9 mouse cellular contexts compared by ENCODE assay signal in the genomic region with DNA sequence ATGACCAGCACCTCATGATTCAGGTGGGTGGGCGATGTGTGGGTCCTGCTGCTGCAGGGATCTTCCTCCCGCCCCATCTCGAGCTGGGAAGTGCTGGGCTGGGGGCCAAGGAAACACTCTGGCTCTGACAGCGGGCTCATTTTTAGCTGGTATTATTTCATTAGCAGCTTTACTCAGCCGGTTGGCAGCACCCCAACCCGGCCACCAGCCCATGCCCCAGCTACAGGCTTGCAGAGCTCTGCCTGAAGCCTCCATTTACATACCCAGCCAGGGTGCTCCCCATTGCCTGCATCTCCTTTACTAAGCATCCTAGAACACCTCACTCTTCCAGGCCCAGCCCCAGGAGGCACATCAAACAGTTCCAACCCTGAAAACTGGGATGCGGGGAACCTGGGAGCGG. TPM values are rescaled to one million over a fixed set of nuclear protein-coding genes. Genes with fewer than 3 reads are reported as not detected.
DNase-seq lines count a peak whose midpoint lies in the region; ATAC-seq and TF ChIP-seq lines count a peak whose summit lies in the region.
"Had no signal": no experiment of that assay in that cellular context is flagged by ENCODE, and none has a peak within 500 bp of the region (broad histone marks: within the 10 kb centered on the region; RNA-seq: fewer than 3 reads in every experiment).

No protein-coding gene starts in this region.

- H3K4me1 ChIP-seq in liver, postnatal 0 days (ENCODE audit: insufficient read depth) = peaks cover 4% of the 10 kb centered on the region; the same call in 1 of the 2 replicates
- H3K4me1 ChIP-seq: neural tube, embryonic 12.5 days had no signal

- no peaks in the 10 kb centered on the region; the same call in 1 of the 2 replicates for H3K27me3 ChIP-seq in liver, postnatal 0 days (ENCODE audit: insufficient read depth, low read length)
- H3K27me3 ChIP-seq: neural tube, embryonic 12.5 days had no signal

- no peaks in the 10 kb centered on the region for H3K36me3 ChIP-seq in liver, postnatal 0 days (replicated peaks; ENCODE audit: insufficient read depth, low read length)
- H3K36me3 ChIP-seq: neural tube, embryonic 12.5 days had no signal

- no peak overlapping the region for H3K27ac ChIP-seq in liver, postnatal 0 days (ENCODE audit: low read depth)
- H3K27ac ChIP-seq: neural tube, embryonic 12.5 days had no signal

- 69% methylated on average over 8 of the region's 8 CpGs for WGBS in liver, postnatal 0 days (ENCODE audit: insufficient replicate concordance)

- no peak for TF ChIP-seq EP300 in liver, postnatal 0 days (IDR thresholded peaks at IDR 0.05; ENCODE audit: low read depth)

- no peak overlapping the region for H3K9ac ChIP-seq in liver, postnatal 0 days (replicated peaks)
- H3K9ac ChIP-seq: neural tube, embryonic 12.5 days had no signal

- no peak overlapping the region for H3K4me3 ChIP-seq in liver, postnatal 0 days (ENCODE audit: low read depth, low read length)
- H3K4me3 ChIP-seq: neural tube, embryonic 12.5 days had no signal

- no peak for TF ChIP-seq CTCF in liver, postnatal 0 days (IDR thresholded peaks at IDR 0.05; ENCODE audit: low read depth)

- no peaks in the 10 kb centered on the region for H3K9me3 ChIP-seq in liver, postnatal 0 days (ENCODE audit: low read length)
- H3K9me3 ChIP-seq: neural tube, embryonic 12.5 days had no signal

- peak; percentile 18 to 28 for DNase-seq in heart, postnatal 14 days
- no peak for DNase-seq in heart, adult 11 months
- peak; percentile 34 to 36 for DNase-seq in cerebellum, adult 18-20 months
- peak; percentile 11 to 22 for DNase-seq in frontal cortex, postnatal 25 days (ENCODE audit: low spot score in 2 of 2)
- DNase-seq in left cerebral cortex, postnatal 36 days (ENCODE audit: low spot score in 2 of 2) = peak; percentile 35 to 36
- no peak for DNase-seq in liver, postnatal 0 days
- DNase-seq in lung, postnatal 36 days = no peak
- DNase-seq in kidney, postnatal 14 days = no peak

- no peak for ATAC-seq in liver, postnatal 0 days

- H3K4me2 ChIP-seq in liver, postnatal 0 days (ENCODE audit: low read depth, low read length) = no peak overlapping the region
- H3K4me2 ChIP-seq: neural tube, embryonic 12.5 days had no signal

- intact Hi-C loops in heart, postnatal 14 days (cut with DNase I) = no loop called here
- intact Hi-C loops in left cerebral cortex, postnatal 36 days (cut with DNase I) = no loop called here

RNA-seq across cellular contexts. Expression of a gene that starts 29.0 kb away (rescaled TPM):
- under 1 TPM; 0.12 to 0.41 TPM for total RNA-seq in heart, postnatal 14 days (2021)
- 1 to 10 TPM; 1.4 to 1.8 TPM for total RNA-seq in left cerebral cortex, postnatal 36 days (2021)
- 0.86 and 0.91 TPM in 2 replicates for polyA plus RNA-seq in liver, postnatal 0 days (2015; fragmentation: Nextera tagmentation; extraction: Ambion mirVana)

Comparison
In these comparisons a context has a peak if more than half of its experiments do, and no peak if none do; other contexts are left out.
1. DNase-seq: peak in heart, postnatal 14 days (2 of 2), cerebellum, adult 18-20 months (2 of 2), frontal cortex, postnatal 25 days (2 of 2) and left cerebral cortex, postnatal 36 days (2 of 2); none in heart, adult 11 months (single experiment), liver, postnatal 0 days (single experiment), lung, postnatal 36 days (single experiment) and kidney, postnatal 14 days (single experiment).